Mouse (Mus musculus): ENCODE measurements around the gene Tm9sf4.

Tm9sf4 gene

DNA sequence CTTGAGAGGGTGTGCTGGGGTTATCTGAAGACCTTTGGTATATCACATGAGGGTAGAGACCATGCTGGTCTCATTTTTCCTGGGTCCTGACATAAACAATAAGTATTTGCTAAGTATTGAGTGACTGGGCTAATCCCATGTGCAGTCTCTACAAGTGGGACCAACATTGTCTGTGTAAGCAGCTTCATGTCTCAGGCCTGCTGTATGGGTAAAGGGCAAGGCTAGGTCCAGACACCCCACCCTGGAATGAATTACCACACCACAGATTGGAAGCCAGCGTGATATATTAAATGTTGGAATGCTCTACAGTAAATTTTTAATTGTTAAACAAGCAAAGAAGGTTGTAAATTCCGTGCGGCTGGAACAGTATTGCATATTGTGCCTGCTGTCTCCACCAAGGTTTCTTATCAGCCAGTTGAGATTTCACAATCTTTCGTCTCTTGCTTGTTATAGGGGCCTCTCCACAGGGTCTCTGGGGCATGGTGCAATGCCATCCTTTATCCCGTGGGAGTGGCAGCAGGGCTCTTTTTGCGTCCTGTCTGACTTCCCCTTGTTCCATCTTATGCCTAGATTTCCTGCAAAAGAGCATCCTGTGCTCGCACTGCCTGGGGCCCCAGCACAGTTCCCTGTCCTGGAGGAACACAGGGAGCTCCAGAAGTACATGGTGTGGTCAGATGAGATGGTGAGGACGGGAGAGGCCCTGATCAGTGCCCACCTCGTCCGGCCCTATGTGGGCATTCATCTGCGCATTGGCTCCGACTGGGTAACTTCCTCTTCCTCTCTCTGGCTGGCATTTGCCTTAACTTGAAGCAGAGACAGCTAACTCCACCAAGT is 98.1 kb downstream of the Tm9sf4 start:
- DNase-seq (ENCODE audit: inconsistent ontology term): no peak
